Mouse (Mus musculus) common myeloid progenitor, adult 5-6 weeks (primary cell): Measurements from ENCODE around the gene Gm3045. TPM values are rescaled to one million over a fixed set of nuclear protein-coding genes. Genes with fewer than 3 reads are reported as not detected.

Experiments used
- ATAC-seq: replicated peaks from 2 replicates; pipeline ENCODE4 v1.8.0; 2016; ENCODE audit warnings: low read depth, mild to moderate bottlenecking, moderate TSS enrichment, inconsistent platforms; ENCODE audit not compliant: poor library complexity, severe bottlenecking
- total RNA-seq: library from RNA; stranded (forward); fragments of 200-1000, 187-1606 nt; gene quantifications from 2 replicates; pipeline ENCODE4 v1.2.3, GENCODE M21; 2017

Gene Gm3045
- total RNA-seq, 1 experiment from 2014 or later: not detected

DNA sequence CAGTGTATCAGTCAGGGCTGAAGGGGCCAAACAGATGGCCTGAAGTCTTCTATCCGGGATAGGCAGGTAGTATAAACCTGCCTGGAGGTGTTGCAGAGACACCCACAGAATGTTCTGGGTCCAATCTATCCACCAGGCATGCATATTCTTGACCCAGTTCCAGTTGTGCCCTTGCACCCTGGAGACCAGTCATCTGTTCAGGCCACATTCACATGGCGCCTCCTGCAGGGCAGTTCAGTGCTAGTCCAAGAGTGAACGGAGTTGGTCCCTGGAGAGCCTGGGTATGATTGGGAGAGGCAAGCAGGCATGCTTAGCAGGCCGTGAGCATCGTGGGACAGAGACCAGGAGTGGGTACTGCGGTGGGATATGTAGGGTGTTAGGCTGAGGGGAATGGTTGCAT lies 51.6 kb downstream of the Gm3045 start:
- no peak for ATAC-seq

DNA sequence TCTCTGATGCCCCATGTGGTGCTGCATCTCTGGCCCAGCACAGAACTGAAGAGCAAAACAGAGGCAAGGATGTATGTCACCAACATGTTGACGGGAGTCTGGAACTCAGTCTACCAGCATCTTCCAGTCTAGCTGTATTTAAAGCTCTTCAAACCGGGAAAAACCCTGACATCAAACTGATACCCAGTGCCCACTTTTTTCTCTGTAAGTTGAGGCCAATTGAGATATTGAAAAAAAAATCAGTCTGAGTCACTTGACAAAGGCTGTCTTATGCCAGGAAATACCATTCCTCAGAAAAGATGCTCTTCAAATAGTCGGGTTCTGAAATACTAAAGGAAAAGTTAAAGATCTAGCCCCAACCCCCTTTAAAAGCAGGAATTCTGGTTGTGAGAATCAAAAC lies 55.8 kb downstream of the Gm3045 start, which contains the start of gene Il9:
Gene Il9, minus strand, starts transcription at position 101 of the 400 bp plus-strand sequence.
- ATAC-seq: no peak

Other genes with a start within 250 kb of the Gm3045 start
- 27.1 and 36.6 TPM in 2 replicates for gene Tifab, start 247.7 kb upstream of the Gm3045 start, total RNA-seq
- not detected in 2 replicates for gene Neurog1, start 174.4 kb upstream of the Gm3045 start, total RNA-seq
- gene Cxcl14, start 130.0 kb upstream of the Gm3045 start, total RNA-seq: not detected in 2 replicates
- gene Slc25a48, start 11.8 kb downstream of the Gm3045 start, total RNA-seq: not detected in 2 replicates
- gene Il9, start 55.7 kb downstream of the Gm3045 start, total RNA-seq: not detected in 2 replicates
- not detected in 2 replicates for gene Fbxl21, start 95.9 kb downstream of the Gm3045 start, total RNA-seq
- not detected in 2 replicates for gene Lect2, start 121.9 kb downstream of the Gm3045 start, total RNA-seq
- gene Tgfbi, start 182.9 kb downstream of the Gm3045 start, total RNA-seq: 5.5 and 7.2 TPM in 2 replicates